Mouse (Mus musculus) hindbrain, postnatal 0 days (tissue): ENCODE measurements around the gene Gm45062. TPM values are rescaled to one million over a fixed set of nuclear protein-coding genes. Genes with fewer than 3 reads are reported as not detected.

Source experiments
- ATAC-seq: fragments of 200-750 bp; cut with Nextera tagmentation; 2 replicates; pipeline ENCODE4 v1.8.0; 2017; ENCODE audit warnings: mild to moderate bottlenecking, moderate TSS enrichment, moderate library complexity
- DNase-seq: peaks from one replicate; pipeline ENCODE4 v3.0.0-alpha.2; 2015; ENCODE audit warnings: low spot score
- H3K27ac ChIP-seq: fragments of 300-500 bp; sonication (generic); 2 replicates; pipeline ENCODE4 v1.5.1; 2014; ENCODE audit warnings: mild to moderate bottlenecking
- H3K27me3 ChIP-seq: fragments of 300-500 bp; sonication (generic); 2 replicates; pipeline ENCODE4 v1.6.1; 2014; ENCODE audit warnings: low read length, mixed read lengths; ENCODE audit not compliant: insufficient read depth
- H3K36me3 ChIP-seq: fragments of 300-500 bp; sonication (generic); 2 replicates; pipeline ENCODE4 v1.6.1; 2014; ENCODE audit warnings: low read length, mixed read lengths; ENCODE audit not compliant: insufficient read depth
- H3K4me1 ChIP-seq: fragments of 300-500 bp; sonication (generic); 2 replicates; pipeline ENCODE4 v1.6.1; 2014; ENCODE audit warnings: antibody characterized with exemption, low read length, mixed read lengths; ENCODE audit not compliant: insufficient read depth
- H3K4me2 ChIP-seq: fragments of 300-500 bp; sonication (generic); 2 replicates; pipeline ENCODE4 v1.6.1; 2014; ENCODE audit warnings: low read depth, mild to moderate bottlenecking, low read length, moderate library complexity, mixed read lengths
- H3K4me3 ChIP-seq: fragments of 300-500 bp; sonication (generic); 2 replicates; pipeline ENCODE4 v1.5.1; 2014; ENCODE audit warnings: low read length
- H3K9ac ChIP-seq: fragments of 300-500 bp; sonication (generic); replicated peaks from 2 replicates; pipeline ENCODE4 v1.6.1; 2014; ENCODE audit warnings: mild to moderate bottlenecking, low read length, moderate library complexity, mixed read lengths
- H3K9me3 ChIP-seq: fragments of 300-500 bp; sonication (generic); 2 replicates; pipeline ENCODE4 v1.6.1; 2016; ENCODE audit warnings: low read length, mixed read lengths
- CTCF ChIP-seq: IDR thresholded peaks from 2 replicates; pipeline ENCODE4 v1.5.1; 2016; ENCODE audit warnings: antibody characterized with exemption, control low read depth, low read depth
- WGBS: fragments of 180-500 bp; shearing (Covaris S2); extraction: QIAGEN DNeasy Blood & Tissue Kit; methylation state at CpG from one replicate; pipeline ENCODE4 v1.1.7; 2014; 5-methylcytosine and 5-hydroxymethylcytosine counted together
- polyA plus RNA-seq: library from polyadenylated mRNA; unstranded; fragments of >200 nt; fragmentation: Nextera tagmentation; extraction: Ambion mirVana; gene quantifications from 2 replicates; pipeline ENCODE4 v1.2.1, GENCODE M21; 2015
- total RNA-seq: library from RNA; depleted of rRNA; stranded (reverse); fragments of >200 nt; gene quantifications from 2 replicates; pipeline ENCODE4 v1.2.3, GENCODE M21; 2014

Gene Gm45062
- total and polyA plus RNA-seq, 2 experiments from 2014 or later = 1.8 to 4.9 TPM

- ATAC-seq = no peak
- WGBS = 100% methylated on average over 3 of the region's 3 CpGs
- no peaks in the 10 kb centered on the region for H3K9me3 ChIP-seq
- no peaks in the 10 kb centered on the region for H3K4me1 ChIP-seq
- no peak for TF ChIP-seq CTCF
- DNase-seq = no peak
- no peak overlapping the region for H3K4me2 ChIP-seq
- H3K9ac ChIP-seq = no peak overlapping the region
- H3K4me3 ChIP-seq = no peak overlapping the region
- no peaks in the 10 kb centered on the region for H3K36me3 ChIP-seq
- H3K27ac ChIP-seq = no peak overlapping the region
- H3K27me3 ChIP-seq = no peaks in the 10 kb centered on the region
These were observed 26.9 kb downstream of the Gm45062 start for GRCm38 (mm10) chr6:8286146-8286545.

DNA sequence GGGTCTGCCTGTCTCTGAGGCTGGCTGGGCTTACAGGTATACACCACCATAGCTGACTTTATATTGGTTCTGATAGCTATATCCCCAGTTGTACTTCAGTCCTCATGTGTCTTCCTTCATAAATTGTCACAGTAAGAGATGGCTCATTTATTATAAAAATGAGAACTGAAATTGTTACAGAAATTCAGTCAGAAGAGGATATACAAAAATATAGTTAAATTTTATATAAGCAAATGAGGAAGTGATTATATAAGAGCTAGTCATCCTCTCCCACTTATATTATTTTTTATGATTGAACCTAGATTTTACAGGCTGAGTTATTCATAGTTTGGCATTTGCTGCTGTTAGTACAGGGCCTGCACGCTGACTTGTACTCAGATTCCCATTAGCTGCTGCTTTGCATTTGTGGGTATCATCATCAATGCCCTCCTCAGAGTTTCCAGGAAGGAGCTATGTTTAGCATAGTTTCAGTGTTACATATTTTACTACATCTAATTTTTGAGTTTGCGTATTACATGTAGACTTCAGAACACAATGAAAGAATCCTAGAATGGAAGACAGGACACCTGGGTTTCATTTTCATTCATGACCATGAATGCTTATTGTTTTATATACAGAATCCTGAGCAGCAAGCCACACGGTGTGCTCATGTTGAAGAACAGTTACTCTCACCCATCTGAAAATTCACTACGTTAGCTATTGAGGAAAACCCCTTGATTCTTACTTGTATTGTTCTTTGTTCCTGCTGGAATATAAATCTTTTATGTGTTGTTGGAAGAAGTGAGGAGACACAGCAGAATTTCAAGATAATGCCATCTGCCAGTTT, 29.7 kb downstream of the Gm45062 start:
- Histone ChIP-seq H3K36me3 (no peaks in the 10 kb centered on the region), H3K27ac (no peak overlapping the region), H3K9ac (no peak overlapping the region), H3K4me2 (no peak overlapping the region), H3K27me3 (no peaks in the 10 kb centered on the region), H3K4me1 (no peaks in the 10 kb centered on the region), H3K4me3 (no peak overlapping the region), H3K9me3 (no peaks in the 10 kb centered on the region)
- ATAC-seq (no peak), DNase-seq (no peak)
- TF ChIP-seq CTCF = no peak
- WGBS = 84% methylated on average over 4 of the region's 4 CpGs

- H3K4me1 ChIP-seq = no peaks in the 10 kb centered on the region
- no peaks in the 10 kb centered on the region for H3K27me3 ChIP-seq
- no peaks in the 10 kb centered on the region for H3K36me3 ChIP-seq
- no peaks in the 10 kb centered on the region for H3K9me3 ChIP-seq
- 78% methylated on average over 4 of the region's 4 CpGs for WGBS
- no peak for DNase-seq
- no peak for ATAC-seq
- no peak for TF ChIP-seq CTCF
- H3K4me2 ChIP-seq = no peak overlapping the region
- H3K9ac ChIP-seq = no peak overlapping the region
- no peak overlapping the region for H3K27ac ChIP-seq
- no peak overlapping the region for H3K4me3 ChIP-seq
These were observed 35.0 kb downstream of the Gm45062 start for GRCm38 (mm10) chr6:8294048-8294784.

DNA sequence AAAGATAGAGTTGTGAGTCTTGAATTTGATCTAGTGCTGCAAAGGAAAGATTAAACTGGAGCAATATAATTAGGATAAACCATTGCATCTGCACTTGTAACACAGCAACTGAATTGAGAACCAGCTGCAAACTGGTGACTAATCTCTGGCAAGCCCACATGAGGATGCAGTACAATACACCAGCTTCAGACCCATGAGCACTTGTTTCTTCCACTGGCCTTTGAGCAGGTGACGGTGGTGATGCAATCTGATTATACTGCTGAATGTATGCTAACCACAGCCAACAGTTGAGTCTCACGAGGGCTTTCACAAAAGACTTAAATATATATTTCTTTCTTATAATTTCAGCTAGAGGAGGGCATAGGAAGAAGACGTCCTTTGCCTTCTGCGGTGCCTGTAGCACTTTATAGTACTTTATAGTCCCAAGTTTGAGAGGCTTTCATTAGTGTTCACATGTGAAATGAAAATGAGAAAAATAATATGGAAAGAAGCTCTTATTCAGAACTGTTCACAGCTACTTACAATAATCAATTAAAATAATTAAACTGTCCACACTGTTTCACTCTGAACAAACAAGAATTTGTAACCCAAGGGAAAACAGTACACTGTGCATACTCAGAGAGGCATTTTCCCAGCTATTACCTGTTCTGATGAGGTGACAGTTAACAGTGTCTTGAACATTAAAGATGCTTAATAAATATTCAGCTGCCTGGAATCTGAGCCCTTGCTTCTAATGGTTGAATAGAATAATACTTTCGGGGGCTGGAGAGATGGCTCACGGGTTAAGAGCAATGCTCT, 40.0 kb downstream of the Gm45062 start:
- DNase-seq = no peak

GRCm38 (mm10) chr6:8307878-8308775, 48.9 kb downstream of the Gm45062 start:
- ATAC-seq = 0 out of 2 replicates have a peak, but pooled peaks have one; percentile 45
- H3K27ac ChIP-seq = no peak overlapping the region
- no peak for TF ChIP-seq CTCF
- H3K27me3 ChIP-seq = no peaks in the 10 kb centered on the region
- no peaks in the 10 kb centered on the region for H3K4me1 ChIP-seq
- no peak overlapping the region for H3K9ac ChIP-seq
- H3K9me3 ChIP-seq = no peaks in the 10 kb centered on the region
- 49% methylated on average over 6 of the region's 6 CpGs for WGBS
- no peak overlapping the region for H3K4me2 ChIP-seq
- no peak overlapping the region for H3K4me3 ChIP-seq
- peak; percentile 37 for DNase-seq
- no peaks in the 10 kb centered on the region for H3K36me3 ChIP-seq

More for the DNA sequence above, 40.0 kb downstream of the Gm45062 start:
- Histone ChIP-seq H3K27me3 (no peaks in the 10 kb centered on the region), H3K27ac (no peak overlapping the region), H3K4me2 (no peak overlapping the region), H3K36me3 (no peaks in the 10 kb centered on the region), H3K4me1 (no peaks in the 10 kb centered on the region), H3K9ac (no peak overlapping the region), H3K9me3 (no peaks in the 10 kb centered on the region), H3K4me3 (no peak overlapping the region)
- no peak for ATAC-seq
- WGBS = 75% methylated on average over 6 of the region's 6 CpGs
- TF ChIP-seq CTCF = no peak

GRCm38 (mm10) chr6:8312554-8312953, 53.3 kb downstream of the Gm45062 start:
- no peak overlapping the region for H3K27ac ChIP-seq
- H3K36me3 ChIP-seq = no peaks in the 10 kb centered on the region
- TF ChIP-seq CTCF = no peak
- ATAC-seq (no peak), DNase-seq (no peak)
- no peak overlapping the region for H3K4me3 ChIP-seq
- no peaks in the 10 kb centered on the region for H3K9me3 ChIP-seq
- H3K9ac ChIP-seq = no peak overlapping the region
- 89% methylated on average over 2 of the region's 2 CpGs for WGBS
- H3K4me2 ChIP-seq = no peak overlapping the region
- H3K27me3 ChIP-seq = no peaks in the 10 kb centered on the region
- H3K4me1 ChIP-seq = no peaks in the 10 kb centered on the region
